Mouse (Mus musculus): ENCODE measurements around the gene Usp5. TPM values are rescaled to one million over a fixed set of nuclear protein-coding genes. Genes with fewer than 3 reads are reported as not detected.

Gene Usp5
- total RNA-seq (2014; rRNA removed) (222 and 233 TPM in 2 replicates), polyA plus RNA-seq (2015; fragmentation: Nextera tagmentation; extraction: Ambion mirVana) (182 and 189 TPM in 2 replicates)

GRCm38 (mm10) chr6:124828868-124829798 lies at the start of gene Usp5, which contains the start of gene Cdca3:
Gene Usp5 (minus strand): TSS chr6:124829484.
Gene Cdca3 (plus strand): TSS chr6:124829547.
- ATAC-seq (peak; percentile 95), DNase-seq (ENCODE audit: low spot score) (peak; percentile 100)
- no peaks in the 10 kb centered on the region for H3K9me3 ChIP-seq (ENCODE audit: low read length)
- peak within 1 kb of the TSS; percentile 86 for H3K4me2 ChIP-seq (ENCODE audit: low read depth, low read length)
- H3K36me3 ChIP-seq (ENCODE audit: insufficient read depth, low read length) = peaks cover 19% of the 10 kb centered on the region
- peaks cover 9% of the 10 kb centered on the region; the same call in 1 of the 2 replicates for H3K4me1 ChIP-seq (ENCODE audit: insufficient read depth, low read length)
- peak within 1 kb of the TSS; percentile 63 for H3K9ac ChIP-seq (replicated peaks; ENCODE audit: low read length)
- peak within 1 kb of the TSS; percentile 66 for H3K4me3 ChIP-seq (ENCODE audit: low read length)
- H3K27me3 ChIP-seq (ENCODE audit: insufficient read depth, low read length) = no peaks in the 10 kb centered on the region
- TF ChIP-seq CTCF (IDR thresholded peaks at IDR 0.05; ENCODE audit: low read depth) = peak; percentile 55
- H3K27ac ChIP-seq = peak within 1 kb of the TSS; percentile 86
- WGBS = under 1% methylated on average over 54 of the region's 55 CpGs

GRCm38 (mm10) chr6:124874348-124874747 lies 45.1 kb upstream of the Usp5 start:
- no peak for DNase-seq (ENCODE audit: low spot score)
- no peak overlapping the region for H3K4me2 ChIP-seq (ENCODE audit: low read depth, low read length)
- no peak overlapping the region for H3K27ac ChIP-seq
- H3K4me1 ChIP-seq (ENCODE audit: insufficient read depth, low read length) = no peaks in the 10 kb centered on the region
- no peaks in the 10 kb centered on the region for H3K36me3 ChIP-seq (ENCODE audit: insufficient read depth, low read length)
- no peak for ATAC-seq
- no peak overlapping the region for H3K4me3 ChIP-seq (ENCODE audit: low read length)
- TF ChIP-seq CTCF (IDR thresholded peaks at IDR 0.05; ENCODE audit: low read depth) = no peak
- no peaks in the 10 kb centered on the region for H3K9me3 ChIP-seq (ENCODE audit: low read length)
- H3K9ac ChIP-seq (replicated peaks; ENCODE audit: low read length) = no peak overlapping the region
- WGBS = 48% methylated on average over 3 of the region's 3 CpGs
- no peaks in the 10 kb centered on the region for H3K27me3 ChIP-seq (ENCODE audit: insufficient read depth, low read length)

GRCm38 (mm10) chr6:124866560-124866959 lies 37.3 kb upstream of the Usp5 start:
- H3K36me3 ChIP-seq (ENCODE audit: insufficient read depth, low read length) = no peaks in the 10 kb centered on the region
- no peaks in the 10 kb centered on the region for H3K27me3 ChIP-seq (ENCODE audit: insufficient read depth, low read length)
- peaks cover 37% of the 10 kb centered on the region for H3K4me1 ChIP-seq (ENCODE audit: insufficient read depth, low read length)
- peak overlapping the region; percentile 97 for H3K27ac ChIP-seq
- no peaks in the 10 kb centered on the region for H3K9me3 ChIP-seq (ENCODE audit: low read length)
- H3K4me3 ChIP-seq (ENCODE audit: low read length) = no peak overlapping the region
- H3K9ac ChIP-seq (replicated peaks; ENCODE audit: low read length) = peak overlapping the region; percentile 28; the same call in 1 of the 2 replicates
- no peak overlapping the region for H3K4me2 ChIP-seq (ENCODE audit: low read depth, low read length)
- DNase-seq (ENCODE audit: low spot score) (no peak), ATAC-seq (no peak)
- 55% methylated on average over 6 of the region's 7 CpGs for WGBS
- TF ChIP-seq CTCF (IDR thresholded peaks at IDR 0.05; ENCODE audit: low read depth) = no peak

- DNase-seq (ENCODE audit: low spot score) (peak; percentile 28), ATAC-seq (no peak)
- H3K9me3 ChIP-seq (ENCODE audit: low read length) = no peaks in the 10 kb centered on the region
- peaks cover 42% of the 10 kb centered on the region for H3K4me1 ChIP-seq (ENCODE audit: insufficient read depth, low read length)
- peak overlapping the region; percentile 97 for H3K27ac ChIP-seq
- TF ChIP-seq CTCF (IDR thresholded peaks at IDR 0.05; ENCODE audit: low read depth) = no peak
- H3K27me3 ChIP-seq (ENCODE audit: insufficient read depth, low read length) = no peaks in the 10 kb centered on the region
- H3K9ac ChIP-seq (replicated peaks; ENCODE audit: low read length) = no peak overlapping the region; the same call in 1 of the 2 replicates
- WGBS = 45% methylated on average over 18 of the region's 18 CpGs
- H3K36me3 ChIP-seq (ENCODE audit: insufficient read depth, low read length) = no peaks in the 10 kb centered on the region
- no peak overlapping the region for H3K4me3 ChIP-seq (ENCODE audit: low read length)
- H3K4me2 ChIP-seq (ENCODE audit: low read depth, low read length) = no peak overlapping the region
Observed at GRCm38 (mm10) chr6:124865766-124866362, 36.6 kb upstream of the Usp5 start.

GRCm38 (mm10) chr6:124863658-124864298 lies 34.5 kb upstream of the Usp5 start, which contains the start of gene Gpr162:
Gene Gpr162 (minus strand): TSS chr6:124863983.
- TF ChIP-seq CTCF (IDR thresholded peaks at IDR 0.05; ENCODE audit: low read depth) = no peak; the same call in 1 of the 2 replicates

GRCm38 (mm10) chr6:124863125-124863657 lies 33.9 kb upstream of the Usp5 start:
- no peaks in the 10 kb centered on the region for H3K36me3 ChIP-seq (ENCODE audit: insufficient read depth, low read length)
- H3K4me3 ChIP-seq (ENCODE audit: low read length) = peak overlapping the region; percentile 69
- ATAC-seq = peak; percentile 25; the same call in 1 of the 2 replicates
- H3K27ac ChIP-seq = peak overlapping the region; percentile 97
- H3K27me3 ChIP-seq (ENCODE audit: insufficient read depth, low read length) = no peaks in the 10 kb centered on the region
- peaks cover 44% of the 10 kb centered on the region for H3K4me1 ChIP-seq (ENCODE audit: insufficient read depth, low read length)
- peak; percentile 46 for DNase-seq (ENCODE audit: low spot score)
- peak overlapping the region; percentile 81 for H3K4me2 ChIP-seq (ENCODE audit: low read depth, low read length)
- peak overlapping the region; percentile 91 for H3K9ac ChIP-seq (replicated peaks; ENCODE audit: low read length)
- WGBS = 0% methylated on average over 6 of the region's 16 CpGs
- H3K9me3 ChIP-seq (ENCODE audit: low read length) = no peaks in the 10 kb centered on the region
- TF ChIP-seq CTCF (IDR thresholded peaks at IDR 0.05; ENCODE audit: low read depth) = no peak; the same call in 1 of the 2 replicates

More at GRCm38 (mm10) chr6:124863658-124864298, 34.5 kb upstream of the Usp5 start, which contains the start of gene Gpr162:
- DNase-seq (ENCODE audit: low spot score) (peak; percentile 77), ATAC-seq (peak; percentile 57)
- no peaks in the 10 kb centered on the region for H3K36me3 ChIP-seq (ENCODE audit: insufficient read depth, low read length)
- peak within 1 kb of the TSS; percentile 69 for H3K4me3 ChIP-seq (ENCODE audit: low read length)
- H3K27me3 ChIP-seq (ENCODE audit: insufficient read depth, low read length) = no peaks in the 10 kb centered on the region
- peak within 1 kb of the TSS; percentile 91 for H3K9ac ChIP-seq (replicated peaks; ENCODE audit: low read length)
- H3K27ac ChIP-seq = peak within 1 kb of the TSS; percentile 97
- peak within 1 kb of the TSS; percentile 81 for H3K4me2 ChIP-seq (ENCODE audit: low read depth, low read length)
- H3K4me1 ChIP-seq (ENCODE audit: insufficient read depth, low read length) = peaks cover 44% of the 10 kb centered on the region
- WGBS = 1% methylated on average over 35 of the region's 43 CpGs
- no peaks in the 10 kb centered on the region for H3K9me3 ChIP-seq (ENCODE audit: low read length)
